Mouse (Mus musculus): ENCODE results near the gene Tnfrsf1b.

DNA sequence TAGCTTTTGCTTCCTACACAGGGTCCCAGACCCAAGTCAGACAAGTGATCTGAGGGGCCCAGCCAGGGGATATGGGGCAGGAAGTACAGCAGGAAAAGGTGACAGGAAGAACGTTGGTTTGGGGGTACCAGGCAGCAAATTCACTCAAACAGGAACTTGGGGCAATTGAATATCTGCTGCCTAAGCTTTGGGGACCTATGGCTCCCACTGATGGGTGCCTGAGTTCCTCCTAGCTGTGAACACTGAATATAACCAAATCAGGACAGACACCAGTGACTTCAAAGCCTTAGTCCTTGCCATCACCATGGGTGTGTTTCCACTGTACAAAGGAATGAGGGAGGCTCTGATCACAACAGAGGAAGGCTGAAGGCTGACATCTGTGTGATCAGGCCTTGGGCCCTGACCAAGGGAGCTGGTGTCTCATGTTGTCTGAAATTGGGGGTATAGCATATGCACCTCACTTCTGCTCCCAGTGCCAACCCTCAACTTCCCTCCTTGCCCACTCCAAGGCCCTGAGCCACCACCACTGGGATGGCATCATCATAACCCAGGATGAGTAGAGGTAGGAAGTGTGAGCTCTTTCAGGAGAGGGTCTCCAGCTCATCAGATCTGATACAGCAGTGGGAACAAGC lies 3.8 kb downstream of the Tnfrsf1b start:
- TF ChIP-seq POLR2A (IDR thresholded peaks at IDR 0.05; ENCODE audit: insufficient read length, low read depth) (no peak), POLR2AphosphoS2 (IDR thresholded peaks at IDR 0.05; ENCODE audit: insufficient read length, low read depth) (no peak), MAX (IDR thresholded peaks at IDR 0.05; ENCODE audit: low read depth) (no peak), REST (IDR thresholded peaks at IDR 0.05; ENCODE audit: insufficient read depth, insufficient read length) (no peak), SRF (IDR thresholded peaks at IDR 0.05; ENCODE audit: control insufficient read depth, insufficient read length, low read depth) (no peak), TCF12 (IDR thresholded peaks at IDR 0.05; ENCODE audit: insufficient read depth, poor library complexity, severe bottlenecking) (no peak)
